Mouse (Mus musculus) kidney, embryonic 14.5 days (tissue): ENCODE results near the gene Casp6. TPM values are rescaled to one million over a fixed set of nuclear protein-coding genes. Genes with fewer than 3 reads are reported as not detected.
A peak's percentile ranks its signal among the peaks of the same experiment; 100 is the strongest.

Source experiments
- ATAC-seq: fragments of 200-750 bp; cut with Nextera tagmentation; 2 replicates; pipeline ENCODE4 v1.8.0; 2017; ENCODE audit warnings: moderate number of reproducible peaks, mild to moderate bottlenecking, moderate TSS enrichment, moderate library complexity; ENCODE audit not compliant: low FRiP score, low TSS enrichment
- H3K27ac ChIP-seq: fragments of 300-500 bp; sonication (generic); 2 replicates; pipeline ENCODE4 v1.5.1; 2014; ENCODE audit warnings: low read depth, mild to moderate bottlenecking, low read length, moderate library complexity, mixed read lengths
- H3K27me3 ChIP-seq: fragments of 300-500 bp; sonication (generic); 2 replicates; pipeline ENCODE4 v1.6.1; 2014; ENCODE audit warnings: mild to moderate bottlenecking, low read length; ENCODE audit not compliant: control insufficient read depth, insufficient read depth
- H3K36me3 ChIP-seq: fragments of 300-500 bp; sonication (generic); 2 replicates; pipeline ENCODE4 v1.6.1; 2014; ENCODE audit warnings: low read length, mixed read lengths; ENCODE audit not compliant: control insufficient read depth, insufficient read depth
- H3K4me1 ChIP-seq: fragments of 300-500 bp; sonication (generic); 2 replicates; pipeline ENCODE4 v1.6.1; 2014; ENCODE audit warnings: low read length, mixed read lengths; ENCODE audit not compliant: control insufficient read depth, insufficient read depth
- H3K4me2 ChIP-seq: fragments of 300-500 bp; sonication (generic); replicated peaks from 2 replicates; pipeline ENCODE4 v1.6.1; 2014; ENCODE audit warnings: low read depth, mild to moderate bottlenecking, low read length
- H3K4me3 ChIP-seq: fragments of 300-500 bp; sonication (generic); 2 replicates; pipeline ENCODE4 v1.5.1; 2014; ENCODE audit warnings: mild to moderate bottlenecking, low read length
- H3K9ac ChIP-seq: fragments of 300-500 bp; sonication (generic); 2 replicates; pipeline ENCODE4 v1.6.1; 2014; ENCODE audit warnings: low read depth, mild to moderate bottlenecking, low read length, moderate library complexity
- H3K9me3 ChIP-seq: fragments of 300-500 bp; sonication (generic); 2 replicates; pipeline ENCODE4 v1.6.1; 2016; ENCODE audit warnings: low read length; ENCODE audit not compliant: control insufficient read depth
- WGBS: fragments of 180-500 bp; shearing (Covaris S2); extraction: QIAGEN DNeasy Blood & Tissue Kit; methylation state at CpG from one replicate; pipeline ENCODE4 v1.1.7; 2014; 5-methylcytosine and 5-hydroxymethylcytosine counted together
- polyA plus RNA-seq: library from polyadenylated mRNA; unstranded; fragments of >200 nt; fragmentation: Nextera tagmentation; extraction: Ambion mirVana; gene quantifications from 2 replicates; pipeline ENCODE4 v1.2.1, GENCODE M21; 2014

Casp6 gene
- polyA plus RNA-seq, 1 experiment from 2014 or later, result 83.0 TPM

DNA sequence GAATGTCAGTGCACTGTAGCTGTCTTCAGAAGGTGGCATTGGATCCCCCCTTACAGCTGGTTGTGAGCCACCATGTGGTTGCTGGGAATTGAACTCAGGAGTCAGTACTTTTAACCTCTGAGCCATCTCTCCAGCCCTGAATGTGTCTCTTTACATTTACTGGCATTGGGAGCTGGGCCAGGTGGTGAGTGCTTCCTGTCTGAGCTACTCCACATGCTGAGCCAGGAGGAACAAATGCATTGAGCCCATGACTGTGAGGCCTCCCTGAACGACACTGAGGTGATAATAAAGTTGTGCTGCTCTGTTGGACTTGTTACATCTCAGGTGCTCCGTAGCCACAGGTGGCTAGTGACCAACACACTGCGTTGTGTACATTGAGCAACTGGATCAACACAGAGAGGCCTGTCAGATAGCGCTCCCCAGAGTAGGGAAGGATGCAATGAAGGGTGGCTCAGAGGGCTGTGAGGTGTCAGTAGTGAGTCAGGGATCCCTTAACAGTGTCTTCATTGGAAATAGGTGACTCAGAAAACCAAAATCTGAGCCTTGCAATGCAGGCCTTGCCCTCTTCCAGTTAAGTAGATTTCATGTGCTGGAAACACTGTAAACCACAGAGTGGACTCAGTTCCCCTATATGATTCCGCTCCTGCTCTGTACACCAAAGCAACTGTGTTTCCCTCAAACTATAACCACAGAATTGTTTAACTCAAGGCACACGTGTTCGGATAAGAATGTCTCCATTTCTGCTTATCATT, 3.3 kb downstream of the Casp6 start:
- 82% methylated on average over 7 of the region's 7 CpGs for WGBS
- Histone ChIP-seq H3K4me1 (peaks cover 8% of the 10 kb centered on the region; the same call in 1 of the 2 replicates), H3K9me3 (no peaks in the 10 kb centered on the region), H3K9ac (no peak overlapping the region), H3K27ac (no peak overlapping the region), H3K27me3 (no peaks in the 10 kb centered on the region), H3K4me2 (no peak overlapping the region), H3K4me3 (no peak overlapping the region), H3K36me3 (peaks cover 19% of the 10 kb centered on the region; the same call in 1 of the 2 replicates)
- ATAC-seq, result no peak

GRCm38 (mm10) chr3:129912025-129912424, 10.8 kb downstream of the Casp6 start:
- Histone ChIP-seq H3K27ac (no peak overlapping the region), H3K4me1 (no peaks in the 10 kb centered on the region), H3K4me2 (no peak overlapping the region), H3K9me3 (no peaks in the 10 kb centered on the region), H3K27me3 (no peaks in the 10 kb centered on the region), H3K9ac (no peak overlapping the region), H3K4me3 (no peak overlapping the region), H3K36me3 (peaks cover 41% of the 10 kb centered on the region; the same call in 1 of the 2 replicates)
- ATAC-seq, result no peak
- WGBS, result 95% methylated on average over 14 of the region's 14 CpGs

DNA sequence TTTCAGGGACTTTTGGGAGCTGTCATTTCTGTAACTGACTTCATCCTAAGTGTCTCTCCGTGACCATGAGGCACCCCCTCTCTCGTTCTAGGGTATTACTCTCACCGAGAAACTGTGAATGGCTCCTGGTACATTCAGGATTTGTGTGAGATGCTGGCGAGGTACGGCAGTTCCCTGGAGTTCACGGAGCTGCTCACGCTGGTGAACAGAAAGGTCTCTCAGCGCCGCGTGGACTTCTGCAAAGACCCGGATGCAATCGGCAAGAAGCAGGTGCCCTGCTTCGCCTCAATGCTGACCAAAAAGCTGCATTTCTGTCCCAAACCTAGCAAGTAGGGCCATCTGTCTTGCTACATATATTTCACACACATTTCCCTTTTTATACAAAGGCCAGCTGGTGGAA, 12.0 kb downstream of the Casp6 start:
- 96% methylated on average over 13 of the region's 13 CpGs for WGBS
- H3K4me3 ChIP-seq, result no peak overlapping the region

DNA sequence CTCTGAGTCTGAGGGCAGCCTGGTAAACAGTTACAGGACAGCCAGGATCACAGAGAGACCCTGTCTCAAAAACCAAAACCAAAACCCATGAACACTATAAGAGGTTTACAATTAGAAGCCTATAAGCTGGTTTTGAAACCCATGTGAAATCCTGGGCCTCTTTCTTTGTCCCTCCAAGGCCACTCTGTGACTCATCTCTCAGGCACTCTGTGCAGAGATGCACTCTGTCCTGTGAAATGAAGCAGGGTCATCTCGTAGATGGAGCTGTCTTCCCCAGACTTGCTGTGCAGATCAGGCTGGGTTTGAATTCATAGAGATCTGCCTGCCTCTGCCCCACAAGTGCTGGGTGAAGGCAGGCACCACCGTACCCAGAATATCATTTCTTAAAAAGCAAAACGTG, 16.2 kb downstream of the Casp6 start:
- Histone ChIP-seq H3K4me1 (no peaks in the 10 kb centered on the region), H3K9me3 (no peaks in the 10 kb centered on the region), H3K9ac (no peak overlapping the region), H3K27ac (no peak overlapping the region), H3K4me3 (no peak overlapping the region), H3K27me3 (no peaks in the 10 kb centered on the region), H3K36me3 (peaks cover 10% of the 10 kb centered on the region; the same call in 1 of the 2 replicates), H3K4me2 (no peak overlapping the region)
- ATAC-seq, result no peak
- 84% methylated on average over 3 of the region's 3 CpGs for WGBS

More for the DNA sequence above, 12.0 kb downstream of the Casp6 start:
- H3K36me3 ChIP-seq, result peaks cover 36% of the 10 kb centered on the region; the same call in 1 of the 2 replicates
- H3K4me2 ChIP-seq, result no peak overlapping the region
- H3K9ac ChIP-seq, result no peak overlapping the region
- H3K27me3 ChIP-seq, result no peaks in the 10 kb centered on the region
- ATAC-seq, result no peak
- H3K27ac ChIP-seq, result no peak overlapping the region
- H3K9me3 ChIP-seq, result no peaks in the 10 kb centered on the region
- no peaks in the 10 kb centered on the region for H3K4me1 ChIP-seq

- H3K9me3 ChIP-seq, result no peaks in the 10 kb centered on the region
- H3K27ac ChIP-seq, result no peak overlapping the region
- H3K4me1 ChIP-seq, result no peaks in the 10 kb centered on the region
- H3K9ac ChIP-seq, result no peak overlapping the region
- H3K36me3 ChIP-seq, result peaks cover 5% of the 10 kb centered on the region; the same call in 1 of the 2 replicates
- 16% methylated on average over 13 of the region's 13 CpGs for WGBS
- no peak overlapping the region for H3K4me2 ChIP-seq
- H3K4me3 ChIP-seq, result no peak overlapping the region
- peak; percentile 46; the same call in 1 of the 2 replicates for ATAC-seq
- no peaks in the 10 kb centered on the region for H3K27me3 ChIP-seq
These were observed 17.2 kb downstream of the Casp6 start for GRCm38 (mm10) chr3:129918434-129918833.

DNA sequence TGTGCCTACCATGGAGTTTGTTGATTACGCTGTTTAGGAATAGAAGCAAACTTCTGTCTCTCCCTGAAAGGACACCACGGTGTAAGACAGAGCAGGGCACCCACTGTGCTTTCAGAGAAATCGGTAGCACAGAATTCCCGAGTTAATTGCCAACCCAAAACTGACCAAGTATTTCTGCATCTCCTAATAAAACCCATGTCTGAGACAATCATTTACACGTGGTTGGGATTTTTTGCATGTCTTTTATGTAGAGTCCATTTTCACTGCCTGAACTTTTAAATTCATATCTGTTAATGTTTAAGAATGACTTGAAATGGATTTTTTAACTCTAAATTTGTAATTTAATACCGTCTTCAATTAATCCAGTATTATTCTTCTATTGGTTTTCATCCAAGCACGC, 22.4 kb downstream of the Casp6 start:
- no peak for ATAC-seq
- Histone ChIP-seq H3K27ac (no peak overlapping the region), H3K9ac (no peak overlapping the region), H3K4me2 (no peak overlapping the region), H3K4me1 (no peaks in the 10 kb centered on the region), H3K9me3 (no peaks in the 10 kb centered on the region), H3K27me3 (no peaks in the 10 kb centered on the region), H3K36me3 (no peaks in the 10 kb centered on the region), H3K4me3 (no peak overlapping the region)
- WGBS, result 88% methylated on average over 7 of the region's 7 CpGs

GRCm38 (mm10) chr3:129925861-129926260, 24.6 kb downstream of the Casp6 start:
- 92% methylated on average over 3 of the region's 3 CpGs for WGBS
- Histone ChIP-seq H3K36me3 (no peaks in the 10 kb centered on the region), H3K4me1 (no peaks in the 10 kb centered on the region), H3K4me2 (no peak overlapping the region), H3K4me3 (no peak overlapping the region), H3K9ac (no peak overlapping the region), H3K27me3 (no peaks in the 10 kb centered on the region), H3K27ac (no peak overlapping the region), H3K9me3 (no peaks in the 10 kb centered on the region)
- ATAC-seq, result no peak

DNA sequence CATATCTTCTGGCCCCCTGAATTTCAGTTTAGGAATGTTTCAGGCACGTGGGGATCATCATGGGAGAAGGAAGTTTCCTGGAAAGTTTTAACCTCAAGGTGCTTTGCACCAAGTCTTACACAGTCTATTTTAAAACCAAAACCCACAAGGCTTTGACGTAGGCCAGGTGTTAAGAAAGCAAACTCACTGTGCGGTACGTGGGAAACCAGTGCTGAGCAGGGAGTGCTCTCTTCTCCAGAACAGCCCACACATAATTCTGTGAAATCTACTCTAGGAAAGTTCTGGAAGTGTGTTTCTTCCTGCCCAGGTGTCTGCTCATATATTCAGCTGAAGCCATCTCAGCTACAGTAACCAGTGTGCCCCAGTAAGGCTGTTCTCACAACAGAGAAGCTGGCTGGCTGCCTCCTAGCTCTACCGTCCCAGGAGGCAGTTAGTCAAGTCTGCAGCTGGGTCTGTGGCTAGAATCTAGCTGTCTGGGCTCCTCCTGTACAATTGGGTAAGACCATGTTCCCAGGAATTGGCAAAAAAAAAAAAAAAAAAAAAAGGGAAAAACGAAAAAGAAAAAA, 29.1 kb downstream of the Casp6 start:
- no peak overlapping the region for H3K27ac ChIP-seq
- no peaks in the 10 kb centered on the region for H3K27me3 ChIP-seq
- no peaks in the 10 kb centered on the region for H3K36me3 ChIP-seq
- WGBS, result 70% methylated on average over 6 of the region's 6 CpGs
- H3K4me2 ChIP-seq, result no peak overlapping the region
- H3K4me3 ChIP-seq, result no peak overlapping the region
- H3K9ac ChIP-seq, result no peak overlapping the region
- ATAC-seq, result no peak
- H3K4me1 ChIP-seq, result no peaks in the 10 kb centered on the region
- no peaks in the 10 kb centered on the region for H3K9me3 ChIP-seq

DNA sequence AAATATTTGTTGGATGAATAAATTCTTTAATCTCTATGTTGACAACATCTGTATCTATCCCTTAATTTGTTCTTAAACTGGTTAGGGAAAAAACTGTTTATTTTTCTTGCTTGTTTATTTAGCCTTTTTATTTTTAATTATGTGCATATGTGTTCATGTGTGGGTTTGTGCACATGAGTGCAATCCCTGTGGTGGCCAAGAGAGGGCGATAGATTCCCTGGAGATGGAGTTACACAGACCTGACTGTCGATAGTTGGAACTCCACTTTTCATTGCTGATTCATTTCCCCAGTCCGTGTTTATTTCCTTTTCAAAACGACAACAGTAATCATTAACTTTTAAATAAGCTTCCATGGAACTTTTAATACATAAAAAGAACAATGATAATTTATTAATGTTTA, 31.2 kb downstream of the Casp6 start:
- no peaks in the 10 kb centered on the region for H3K36me3 ChIP-seq
- 54% methylated on average over 4 of the region's 4 CpGs for WGBS
- ATAC-seq, result no peak
- H3K27me3 ChIP-seq, result no peaks in the 10 kb centered on the region
- H3K9ac ChIP-seq, result no peak overlapping the region
- H3K4me3 ChIP-seq, result no peak overlapping the region
- H3K27ac ChIP-seq, result no peak overlapping the region
- no peak overlapping the region for H3K4me2 ChIP-seq
- H3K4me1 ChIP-seq, result no peaks in the 10 kb centered on the region
- no peaks in the 10 kb centered on the region for H3K9me3 ChIP-seq
